Mouse (Mus musculus): ENCODE measurements around the gene Tns4.

Gene Tns4

GRCm38 (mm10) chr11:99118420-99118819 lies 29.3 kb upstream of the Tns4 start:
- DNase-seq (ENCODE audit: low spot score): no peak

- no peak for DNase-seq (ENCODE audit: low spot score)
These were observed 28.8 kb upstream of the Tns4 start for GRCm38 (mm10) chr11:99117907-99118306.

- no peak for DNase-seq (ENCODE audit: low spot score)
These were observed 26.8 kb upstream of the Tns4 start for GRCm38 (mm10) chr11:99115940-99116339.

- no peak for DNase-seq (ENCODE audit: low spot score)
These were observed 24.0 kb upstream of the Tns4 start for GRCm38 (mm10) chr11:99113111-99113510.

GRCm38 (mm10) chr11:99112700-99113099 lies 23.6 kb upstream of the Tns4 start:
- no peak for DNase-seq (ENCODE audit: low spot score)

- no peak for DNase-seq (ENCODE audit: low spot score)
These were observed 22.5 kb upstream of the Tns4 start for GRCm38 (mm10) chr11:99111631-99112030.

GRCm38 (mm10) chr11:99111155-99111554 lies 22.0 kb upstream of the Tns4 start:
- peak; percentile 31 for DNase-seq (ENCODE audit: low spot score)

- no peak for DNase-seq (ENCODE audit: low spot score)
These were observed 21.4 kb upstream of the Tns4 start for GRCm38 (mm10) chr11:99110370-99111110.

- no peak for DNase-seq (ENCODE audit: low spot score)
These were observed 19.2 kb upstream of the Tns4 start for GRCm38 (mm10) chr11:99108296-99108695.

GRCm38 (mm10) chr11:99105981-99106726 lies 17.0 kb upstream of the Tns4 start:
- no peak for DNase-seq (ENCODE audit: low spot score)

GRCm38 (mm10) chr11:99104609-99105410 lies 15.7 kb upstream of the Tns4 start:
- no peak for DNase-seq (ENCODE audit: low spot score)

GRCm38 (mm10) chr11:99102575-99103270 lies 13.6 kb upstream of the Tns4 start:
- no peak for DNase-seq (ENCODE audit: low spot score)

GRCm38 (mm10) chr11:99101693-99102092 lies 12.6 kb upstream of the Tns4 start:
- no peak for DNase-seq (ENCODE audit: low spot score)

- DNase-seq (ENCODE audit: low spot score): no peak
These were observed 11.1 kb upstream of the Tns4 start for GRCm38 (mm10) chr11:99100215-99100614.

- no peak for DNase-seq (ENCODE audit: low spot score)
These were observed 10.4 kb upstream of the Tns4 start for GRCm38 (mm10) chr11:99099516-99099915.

GRCm38 (mm10) chr11:99098924-99099323 lies 9.8 kb upstream of the Tns4 start:
- DNase-seq (ENCODE audit: low spot score): no peak

GRCm38 (mm10) chr11:99096996-99097774 lies 8.1 kb upstream of the Tns4 start:
- peak; percentile 6 for DNase-seq (ENCODE audit: low spot score)

- DNase-seq (ENCODE audit: low spot score): no peak
These were observed 7.3 kb upstream of the Tns4 start for GRCm38 (mm10) chr11:99096417-99096816.

GRCm38 (mm10) chr11:99095759-99096158 lies 6.7 kb upstream of the Tns4 start:
- no peak for DNase-seq (ENCODE audit: low spot score)

GRCm38 (mm10) chr11:99094911-99095676 lies 6.0 kb upstream of the Tns4 start:
- DNase-seq (ENCODE audit: low spot score): no peak
